Mouse (Mus musculus) adrenal gland, postnatal 10 days (tissue): ENCODE measurements around the gene Fam83g. TPM values are rescaled to one million over a fixed set of nuclear protein-coding genes. Genes with fewer than 3 reads are reported as not detected.

Source experiments
- DNase-seq: peaks from one replicate; pipeline ENCODE4 v3.0.0; 2021; ENCODE audit warnings: mixed read lengths
- total RNA-seq, 2 experiments: library from RNA; stranded (reverse); gene quantifications; 2 replicates each; pipeline ENCODE4 v1.2.3; 2021

The Fam83g gene
- total RNA-seq, 2 experiments from 2014 or later = 0.78 to 0.85 TPM

- no peak for DNase-seq
Observed at GRCm38 (mm10) chr11:61715130-61715529, 31.2 kb downstream of the Fam83g start.

DNA sequence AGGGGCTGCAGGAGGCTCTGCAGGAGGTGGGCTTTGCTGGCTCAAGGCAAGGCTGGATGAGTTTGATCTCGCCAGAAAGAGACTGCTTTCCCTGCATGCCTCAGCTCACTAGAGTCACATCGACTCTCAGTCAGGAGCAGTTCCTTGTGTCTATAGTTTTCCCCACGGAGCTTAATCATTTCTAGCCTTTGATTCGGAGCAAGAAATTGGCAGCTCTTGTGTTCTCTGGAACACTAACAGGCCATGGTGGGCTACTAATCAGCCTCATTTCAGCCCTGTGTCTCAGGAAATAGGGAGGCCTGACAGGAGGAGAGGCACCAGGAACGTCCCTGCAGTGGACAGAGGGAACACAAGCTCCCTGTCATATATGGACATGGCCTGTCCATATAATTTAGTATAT, 34.1 kb downstream of the Fam83g start:
- DNase-seq = no peak

- no peak for DNase-seq
Observed at GRCm38 (mm10) chr11:61719387-61719786, 35.5 kb downstream of the Fam83g start.

DNA sequence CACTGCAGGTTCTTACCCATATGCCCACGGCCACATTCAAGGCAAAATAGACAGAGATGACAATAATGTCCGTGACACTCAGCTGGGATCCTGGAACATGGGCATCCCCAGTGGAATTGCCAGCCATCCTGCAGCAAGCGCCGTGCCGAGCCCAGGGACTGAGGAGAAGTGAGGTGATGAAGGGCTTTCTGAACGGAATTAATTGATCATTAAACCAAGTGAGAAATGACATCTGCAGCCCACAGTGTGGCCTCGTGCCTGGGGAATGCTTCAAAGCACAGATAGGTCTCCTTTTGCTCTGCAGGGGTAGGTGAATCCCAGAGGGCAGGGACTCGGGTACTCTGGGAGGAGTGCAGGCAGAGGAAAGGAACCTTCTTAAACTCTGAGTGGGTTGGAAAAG, 35.9 kb downstream of the Fam83g start:
- DNase-seq = no peak

GRCm38 (mm10) chr11:61720636-61721035, 36.7 kb downstream of the Fam83g start, which contains the start of gene Slc5a10:
Slc5a10 (minus strand) TSS chr11:61720826.
- DNase-seq = no peak

DNA sequence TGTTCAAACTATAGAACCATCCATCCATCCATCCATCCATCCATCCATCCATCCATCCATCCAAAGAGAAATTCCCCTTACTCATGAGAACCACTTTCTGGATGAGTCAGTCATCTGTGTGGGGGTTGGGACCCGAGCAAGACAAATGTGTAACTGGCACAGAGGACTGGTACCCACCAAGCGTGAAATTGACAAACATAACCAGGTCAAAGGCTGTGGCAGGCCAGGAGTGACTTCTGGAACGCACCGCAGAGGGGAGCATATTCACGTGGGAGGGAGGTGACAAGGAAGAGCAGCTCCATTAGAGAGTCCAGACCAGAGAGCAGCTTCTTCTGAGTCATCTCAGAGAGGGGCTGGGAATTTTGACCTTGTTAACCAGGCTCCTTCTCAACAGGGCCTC, 38.2 kb downstream of the Fam83g start:
- no peak for DNase-seq

GRCm38 (mm10) chr11:61728037-61728436, 44.1 kb downstream of the Fam83g start:
- DNase-seq = no peak

DNA sequence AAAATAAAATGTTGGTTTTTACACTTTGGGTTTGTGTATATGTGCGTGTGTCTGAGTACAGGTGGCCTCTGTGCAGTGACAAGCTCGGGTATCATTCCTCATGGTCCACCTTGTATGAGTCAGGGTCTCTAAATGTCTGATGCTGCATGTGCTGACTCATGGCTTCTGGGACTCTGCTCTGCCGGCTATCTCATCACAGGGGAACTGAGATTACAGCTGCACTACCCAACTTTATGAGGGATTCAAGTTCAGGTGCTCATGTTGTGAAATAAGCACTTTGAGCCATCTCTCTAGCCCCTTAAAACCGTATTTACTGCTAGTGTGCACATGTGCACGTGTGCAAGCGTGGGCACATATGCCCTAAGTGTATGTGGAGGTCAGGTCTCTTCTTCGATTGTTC, 48.8 kb downstream of the Fam83g start:
- no peak for DNase-seq

DNA sequence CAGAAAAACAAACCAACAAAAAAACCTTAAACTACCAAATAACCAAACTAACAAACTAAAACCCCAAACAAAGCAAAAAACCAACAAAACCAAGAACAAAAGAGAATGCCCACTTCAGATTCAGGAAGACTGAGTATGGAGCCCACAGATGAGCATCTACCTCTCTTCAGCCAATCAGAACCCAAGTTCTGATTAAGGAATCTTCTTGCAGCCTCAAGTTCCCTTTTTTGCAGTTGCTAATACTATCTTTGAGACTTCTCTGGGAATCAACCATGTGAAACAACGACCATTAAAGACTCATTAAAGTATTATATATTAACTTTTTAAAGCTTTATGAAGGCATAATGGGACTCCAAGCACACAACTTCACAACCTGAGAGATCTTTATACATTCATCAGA, 53.4 kb downstream of the Fam83g start:
- no peak for DNase-seq

DNA sequence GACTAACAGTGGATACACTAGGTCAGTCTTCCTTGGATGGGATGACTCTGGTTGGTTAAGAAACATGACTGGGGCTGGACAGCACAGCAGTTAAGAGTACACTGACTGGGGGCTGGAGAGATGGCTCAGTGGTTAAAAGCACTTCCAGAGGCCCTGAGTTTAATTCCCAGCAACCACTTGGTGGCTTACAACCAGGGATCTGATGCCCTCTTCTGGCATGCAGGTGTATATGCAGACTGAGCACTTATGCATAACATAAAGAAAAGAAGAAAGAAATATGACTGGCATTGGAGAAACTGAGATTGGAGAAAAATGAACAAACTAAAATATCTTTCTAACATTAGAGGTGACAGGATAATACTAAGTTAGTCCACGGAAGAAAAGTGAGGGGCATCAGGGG, 56.6 kb downstream of the Fam83g start:
- DNase-seq = no peak

- DNase-seq = no peak
Observed at GRCm38 (mm10) chr11:61743768-61744167, 59.9 kb downstream of the Fam83g start.

DNA sequence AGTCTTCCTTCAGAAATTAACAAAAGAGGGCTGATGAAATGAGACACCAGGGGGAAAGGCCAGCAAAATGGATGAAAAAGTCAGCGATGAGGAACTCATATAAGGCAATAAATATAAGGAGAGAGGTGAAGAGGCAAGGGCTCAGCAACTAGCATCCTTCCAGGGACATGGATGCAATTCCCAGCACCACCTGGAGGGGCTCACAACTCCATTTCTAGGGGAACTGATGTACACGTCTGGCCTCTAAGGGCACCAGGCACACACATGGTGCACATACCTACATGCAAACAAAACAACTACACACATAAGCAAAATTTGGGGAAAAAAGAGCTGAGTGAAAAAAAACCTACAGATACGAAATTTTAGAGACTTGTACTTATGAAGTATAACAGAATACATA, 60.6 kb downstream of the Fam83g start:
- no peak for DNase-seq

DNA sequence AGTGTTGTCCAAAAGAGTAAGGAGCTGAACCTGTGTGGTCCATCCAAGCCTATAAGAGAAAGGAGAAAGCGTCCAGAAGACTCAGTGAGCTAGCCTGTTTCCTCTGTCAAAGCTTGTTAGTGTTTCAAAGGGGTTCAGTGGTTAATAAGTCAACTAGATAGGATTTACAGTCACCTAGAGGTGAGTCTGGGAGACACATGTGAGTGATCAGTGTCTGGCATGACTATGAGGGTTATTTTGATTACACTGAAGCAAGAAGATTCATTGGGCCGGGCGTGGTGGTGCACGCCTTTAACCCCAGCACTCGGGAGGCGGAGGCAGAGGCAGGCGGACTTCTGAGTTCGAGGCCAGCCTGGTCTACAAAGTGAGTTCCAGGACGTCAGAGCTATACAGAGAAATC, 61.9 kb downstream of the Fam83g start:
- DNase-seq = no peak

DNA sequence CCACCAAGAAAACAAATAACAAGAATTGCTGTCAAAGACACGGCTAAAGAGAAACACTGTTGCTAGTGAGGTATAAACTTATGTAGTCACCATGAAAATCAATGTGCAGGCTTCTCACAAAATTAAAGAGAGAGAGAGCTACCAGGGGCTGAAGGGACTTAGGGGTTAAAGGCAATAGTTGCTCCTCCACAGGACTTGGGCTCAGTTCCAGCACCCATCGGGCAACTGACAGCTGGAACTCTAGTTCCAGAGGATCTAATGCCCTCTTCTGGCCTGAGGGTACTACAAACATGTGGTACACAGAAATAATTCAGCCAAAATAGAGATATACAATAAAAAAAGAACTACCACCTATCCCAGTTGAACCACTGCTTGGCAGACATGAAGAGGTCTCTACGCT, 63.3 kb downstream of the Fam83g start:
- peak; percentile 20 for DNase-seq

- DNase-seq = peak; percentile 32
Observed at GRCm38 (mm10) chr11:61751612-61752011, 67.7 kb downstream of the Fam83g start.

GRCm38 (mm10) chr11:61757151-61757550, 73.3 kb downstream of the Fam83g start:
- DNase-seq = no peak

Other genes starting within 250 kb of the Fam83g start
- gene Rnf112, start 230.0 kb upstream of the Fam83g start, total RNA-seq = 1 to 10 TPM; 1.5 to 2.4 TPM
- gene Mfap4, start 198.7 kb upstream of the Fam83g start, total RNA-seq = 10 to 100 TPM; 61.8 to 75.9 TPM
- gene Mapk7, start 189.7 kb upstream of the Fam83g start, total RNA-seq = 10 to 100 TPM; 15.7 to 16.5 TPM
- gene B9d1, start 178.9 kb upstream of the Fam83g start, total RNA-seq = 10 to 100 TPM; 14.3 to 17.0 TPM
- gene Epn2, start 104.4 kb upstream of the Fam83g start, total RNA-seq = 10 to 100 TPM; 32.2 to 36.8 TPM
- 10 to 100 TPM; 16.0 to 17.3 TPM for gene Grap, start 30.8 kb upstream of the Fam83g start, total RNA-seq
- under 1 TPM in 1 of 2 experiments, not detected in 1; 0.15 TPM for gene Slc5a10, start 36.7 kb downstream of the Fam83g start, total RNA-seq
- 10 to 100 TPM; 23.8 to 29.0 TPM for gene Prpsap2, start 78.0 kb downstream of the Fam83g start, total RNA-seq
- 10 to 100 TPM; 35.7 to 36.9 TPM for gene Ulk2, start 171.0 kb downstream of the Fam83g start, total RNA-seq
- 10 to 100 TPM; 22.2 to 26.8 TPM for gene Akap10, start 246.2 kb downstream of the Fam83g start, total RNA-seq